Mouse (Mus musculus): ENCODE measurements around the gene Unc5b. TPM values are rescaled to one million over a fixed set of nuclear protein-coding genes. Genes with fewer than 3 reads are reported as not detected.

Gene Unc5b
- total RNA-seq, 2 experiments from 2014 or later: 2.0 to 3.5 TPM

DNA sequence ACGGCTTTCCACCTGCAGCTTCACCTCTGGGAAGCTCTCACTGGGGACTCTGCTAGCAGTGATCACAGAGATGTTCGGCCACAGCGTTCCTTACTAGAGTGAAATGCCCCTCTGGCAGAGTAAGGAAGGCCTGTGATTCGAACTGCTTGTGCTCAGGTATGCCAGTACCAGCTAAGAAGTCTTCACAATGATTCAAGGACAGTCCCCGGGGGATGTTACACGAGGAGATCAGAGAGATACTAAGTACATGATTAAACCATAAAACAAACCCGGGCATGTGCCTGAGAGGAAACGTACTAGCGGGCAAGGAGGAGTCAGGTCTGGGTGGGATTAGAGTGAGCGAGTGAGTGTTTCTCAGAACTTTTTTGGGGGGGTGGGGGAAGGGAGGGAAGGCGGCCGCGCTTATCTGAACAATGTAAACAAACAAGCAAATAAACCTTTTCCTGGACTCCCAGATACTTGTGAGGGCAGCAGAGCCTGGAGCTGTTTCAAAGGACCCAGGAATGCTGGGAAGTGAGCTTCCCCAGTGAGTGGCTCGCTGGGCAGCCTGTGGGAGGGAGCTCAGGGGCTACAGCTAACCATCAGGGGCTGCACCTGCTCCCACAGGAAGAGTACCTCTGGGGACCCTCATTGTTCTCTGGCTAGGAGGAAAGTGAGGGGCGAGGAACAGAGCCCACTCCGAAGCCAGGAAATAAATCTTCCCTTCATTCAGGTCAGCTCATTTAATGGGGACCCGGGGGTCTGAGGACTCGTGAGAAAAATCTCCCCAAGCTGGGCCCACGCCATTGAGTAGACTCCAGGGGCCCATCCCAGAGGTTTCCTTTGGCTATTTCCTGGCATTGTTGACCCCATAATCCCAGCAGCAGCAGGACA, 30.9 kb downstream of the Unc5b start:
- no peak for DNase-seq

DNA sequence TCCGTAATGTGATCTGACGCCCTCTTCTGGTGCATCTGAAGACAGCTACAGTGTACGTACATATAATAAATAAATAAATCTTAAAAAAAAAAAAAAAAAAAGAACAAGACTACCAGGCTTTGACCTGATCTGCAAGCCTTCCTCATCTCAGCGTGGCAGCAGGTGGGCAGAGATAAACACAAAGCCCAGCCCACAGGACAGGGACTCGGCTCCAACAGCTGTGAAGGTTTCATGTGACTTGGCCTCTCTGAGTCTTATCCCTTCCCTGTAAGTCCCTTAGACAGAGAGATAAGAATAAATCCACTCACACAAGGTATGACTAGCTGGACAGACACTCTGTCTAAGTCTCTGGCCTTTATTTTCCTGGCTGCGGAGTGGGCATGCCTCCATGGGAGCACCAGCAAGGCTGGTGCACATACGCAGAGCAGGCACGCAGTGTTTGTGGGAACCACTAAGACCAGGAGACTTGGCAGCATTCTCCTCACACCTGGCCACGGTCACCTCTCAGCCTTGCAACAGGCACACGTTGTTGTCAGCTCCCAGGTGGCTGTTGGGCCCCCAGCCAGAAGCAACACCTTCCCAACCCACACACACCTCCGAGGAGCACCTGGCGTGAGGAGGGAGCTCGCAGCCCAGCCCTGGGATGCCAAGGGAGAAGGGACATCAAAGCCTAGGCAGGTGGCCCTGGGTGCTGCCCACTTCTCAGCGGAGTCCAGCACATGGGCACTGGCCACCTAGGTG, 33.5 kb downstream of the Unc5b start:
- no peak for DNase-seq

DNA sequence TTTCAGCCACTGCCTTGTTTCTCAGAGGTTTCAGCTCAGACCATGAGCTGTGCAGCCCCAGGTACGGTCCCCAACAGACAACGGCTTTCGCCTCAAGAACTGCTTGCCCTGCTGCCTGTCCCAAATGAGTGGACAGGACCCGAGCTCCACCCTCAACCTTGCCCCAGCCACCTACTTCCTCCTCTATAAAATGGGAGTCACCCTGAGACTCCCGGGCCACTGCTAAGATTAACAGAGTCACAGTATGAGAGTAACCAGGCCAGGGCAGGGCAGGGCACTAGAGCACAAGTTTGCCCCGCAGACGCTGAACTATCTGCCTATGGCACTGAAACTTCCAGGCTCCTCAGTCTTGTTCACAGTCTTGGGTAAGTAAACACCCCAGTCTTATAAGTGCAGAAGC, 34.9 kb downstream of the Unc5b start:
- DNase-seq: no peak

DNA sequence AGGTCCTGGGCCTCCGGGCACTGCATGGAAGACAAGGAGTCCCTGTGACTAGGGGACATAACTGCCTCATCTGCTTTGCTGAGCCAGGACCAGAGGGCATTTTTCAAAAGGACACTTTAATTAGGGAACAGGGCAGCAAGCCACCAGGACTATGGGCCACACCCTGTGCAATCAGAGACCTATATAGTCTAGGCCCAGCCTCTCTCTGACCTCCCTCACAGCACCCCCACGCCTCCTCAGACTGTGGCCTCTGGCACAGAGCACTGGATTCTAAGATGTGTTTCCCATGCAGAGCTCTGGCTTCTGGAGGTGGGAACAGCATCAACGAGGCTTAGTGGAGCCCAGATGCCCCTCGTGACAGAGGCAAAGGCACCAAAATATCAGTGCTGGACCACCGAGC, 35.4 kb downstream of the Unc5b start:
- DNase-seq: no peak

DNA sequence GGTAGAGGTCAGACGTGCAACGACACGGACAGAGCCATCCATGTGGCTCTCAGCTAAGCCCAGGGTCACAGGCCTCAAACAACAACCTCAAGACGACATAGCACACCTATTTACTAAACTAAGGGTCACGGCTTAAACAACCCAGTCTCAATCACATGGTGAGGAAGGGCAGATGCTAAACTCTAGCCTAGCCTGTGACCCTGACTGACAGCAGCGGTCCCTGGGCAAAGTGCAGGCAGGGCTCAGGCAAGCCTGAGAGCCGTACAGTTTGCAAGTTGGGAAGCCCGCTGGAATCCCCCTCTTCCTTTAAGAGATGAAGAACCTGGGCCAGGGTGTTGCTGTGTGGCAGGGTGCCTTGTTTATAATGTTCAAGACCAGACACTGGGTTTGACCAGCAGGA, 36.6 kb downstream of the Unc5b start:
- DNase-seq: no peak

DNA sequence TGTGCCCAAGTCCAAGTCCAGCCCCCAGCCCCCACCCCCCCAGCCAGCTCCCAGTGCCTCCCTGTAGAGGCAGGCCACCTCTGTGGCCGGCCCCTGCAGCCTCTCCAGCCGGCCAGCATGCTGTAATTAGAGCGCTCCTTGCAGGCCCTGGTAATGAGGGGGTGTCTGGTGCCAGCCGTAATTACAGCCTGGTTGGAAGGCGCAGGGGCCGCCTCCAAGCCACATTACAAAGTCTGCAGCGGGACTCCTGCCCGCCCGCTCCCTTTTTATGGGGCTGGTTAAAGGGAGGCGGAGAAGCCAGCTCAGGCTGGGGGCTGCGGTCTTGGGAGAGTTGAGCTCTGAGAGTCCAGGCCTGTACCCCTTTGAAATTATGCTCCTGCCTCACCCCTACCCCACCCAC, 37.0 kb downstream of the Unc5b start:
- no peak for DNase-seq

DNA sequence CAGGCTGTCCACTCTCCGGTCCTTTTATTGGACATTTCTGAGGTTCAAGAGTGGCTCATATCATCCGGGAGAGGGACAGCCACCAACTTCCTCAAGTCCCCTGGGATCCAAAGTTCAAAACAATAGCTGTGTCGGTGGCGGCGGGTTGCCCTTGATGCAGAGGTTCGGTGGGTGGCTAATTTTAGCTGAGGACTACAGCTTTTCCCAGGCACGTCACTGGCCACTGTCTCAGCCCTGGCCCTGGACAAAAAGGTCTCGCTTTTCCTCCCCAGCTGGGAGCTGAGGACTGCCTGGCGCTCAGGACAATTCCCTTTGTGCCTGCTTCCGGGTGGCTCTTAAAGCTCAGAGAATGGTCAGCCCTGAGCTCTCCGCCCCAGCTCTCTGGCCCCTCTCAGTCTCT, 38.5 kb downstream of the Unc5b start:
- peak; percentile 31 for DNase-seq

DNA sequence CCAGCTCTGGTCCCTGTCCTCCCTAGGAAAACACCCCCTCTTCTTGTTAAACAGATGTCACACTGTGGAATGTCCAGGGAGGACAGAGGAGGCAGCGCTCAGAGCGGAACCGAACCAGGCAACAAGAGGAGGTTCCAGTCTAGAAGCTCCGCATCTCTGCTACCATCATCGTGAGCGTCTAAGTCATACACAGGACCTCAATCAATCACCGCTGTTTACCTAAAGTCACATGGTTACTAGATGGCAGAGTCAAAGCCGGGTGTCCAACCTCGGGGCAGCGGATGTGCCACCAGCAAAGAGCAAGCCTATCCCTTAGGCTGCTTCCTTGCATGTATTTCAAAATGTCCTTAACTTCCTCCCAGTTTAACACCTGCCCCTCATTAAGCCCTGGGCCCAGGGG, 39.0 kb downstream of the Unc5b start:
- no peak for DNase-seq

DNA sequence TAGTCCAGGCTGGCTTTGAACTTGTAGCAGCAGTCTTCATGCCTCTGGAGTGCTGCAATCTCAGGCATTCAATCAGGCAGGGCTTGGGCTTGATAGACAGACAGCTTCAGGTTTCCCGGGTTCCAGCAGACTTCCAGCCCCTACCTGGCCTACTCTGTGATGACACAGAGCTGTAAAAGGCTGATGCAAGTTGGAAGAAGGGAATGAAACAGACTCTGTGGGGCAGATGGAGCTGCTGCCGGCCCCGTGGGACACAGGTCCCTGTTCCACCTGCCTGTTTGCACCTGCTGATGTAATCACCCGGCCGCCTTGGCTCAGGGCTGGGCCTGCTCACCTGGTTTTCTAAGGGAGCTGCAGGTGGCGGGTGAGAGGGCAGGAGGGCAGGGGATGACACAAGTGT, 40.5 kb downstream of the Unc5b start:
- DNase-seq: no peak

DNA sequence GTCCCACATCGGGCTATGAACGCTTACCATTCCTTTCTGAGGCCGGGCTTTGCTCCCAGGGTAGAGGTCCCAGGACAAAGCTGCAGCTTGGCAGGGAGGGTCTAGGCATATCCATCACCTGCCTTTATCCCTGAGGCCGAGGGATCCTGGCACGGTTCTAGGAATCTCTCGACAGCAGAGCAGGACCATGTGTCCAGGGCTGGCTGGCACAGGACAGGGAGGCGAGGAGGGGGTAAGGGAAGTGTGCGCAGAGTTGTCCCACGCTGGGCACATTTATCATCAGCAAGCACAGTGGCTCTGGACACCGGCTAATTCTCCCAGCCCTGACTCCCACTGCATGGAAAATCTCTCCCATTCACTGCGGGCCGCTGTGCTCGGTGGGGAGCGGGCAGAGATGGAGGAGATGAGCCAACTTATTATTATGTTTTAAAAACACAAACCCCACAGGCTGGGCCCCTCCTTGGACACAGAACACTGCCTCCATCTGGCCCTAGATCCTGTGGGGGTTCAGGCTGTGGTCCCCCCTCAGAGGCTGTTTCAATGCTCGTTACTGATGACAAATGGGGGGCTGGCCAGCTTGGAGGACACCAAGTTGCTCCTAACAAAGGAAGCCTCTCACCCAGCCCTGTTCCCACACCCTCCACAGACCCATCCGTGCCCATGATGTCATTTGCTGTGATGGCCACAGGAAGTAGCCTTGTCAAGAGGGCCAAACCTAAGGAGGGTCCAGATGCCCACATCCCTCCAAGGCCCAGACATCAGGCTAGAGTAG, 43.9 kb downstream of the Unc5b start:
- DNase-seq: no peak

DNA sequence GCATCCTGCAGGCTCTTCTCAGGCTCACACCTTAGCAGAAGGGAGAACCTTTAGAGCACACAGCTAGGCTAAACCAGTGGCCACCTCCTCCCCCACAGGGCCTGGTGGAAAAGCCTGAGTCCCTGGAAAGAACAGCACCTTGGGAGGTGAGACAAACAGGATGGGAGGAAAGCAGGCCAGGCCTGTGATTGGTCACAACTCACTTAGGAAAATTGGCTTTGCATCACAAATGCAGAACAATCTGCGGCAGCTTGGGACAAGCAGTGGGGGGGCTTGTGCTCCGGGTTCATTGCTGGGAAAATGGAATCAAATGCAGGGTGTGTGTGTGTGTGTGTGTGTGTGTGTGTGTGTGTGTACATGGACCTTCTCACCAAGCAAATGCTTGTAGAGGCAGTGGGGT, 47.8 kb downstream of the Unc5b start:
- no peak for DNase-seq

DNA sequence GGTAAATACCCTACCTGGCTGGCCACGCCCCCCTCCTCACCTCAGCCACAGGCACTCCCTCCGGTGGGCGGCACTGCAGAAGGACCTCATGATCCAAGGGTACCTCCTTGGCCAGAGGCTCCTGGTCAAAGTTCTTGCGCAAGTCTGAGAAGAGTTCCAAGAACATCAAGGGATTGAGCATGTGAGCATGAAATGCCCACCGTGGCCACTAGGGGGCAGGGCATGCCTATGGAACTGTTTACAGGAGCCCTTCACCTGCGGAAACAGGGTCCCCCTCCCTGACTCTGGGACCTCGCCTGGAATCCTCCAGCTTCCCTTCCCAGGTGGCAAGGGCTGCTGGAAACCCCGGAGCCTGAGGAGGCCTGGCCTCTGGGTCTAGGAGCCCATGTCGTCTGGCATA, 51.8 kb downstream of the Unc5b start:
- DNase-seq: peak; percentile 51

DNA sequence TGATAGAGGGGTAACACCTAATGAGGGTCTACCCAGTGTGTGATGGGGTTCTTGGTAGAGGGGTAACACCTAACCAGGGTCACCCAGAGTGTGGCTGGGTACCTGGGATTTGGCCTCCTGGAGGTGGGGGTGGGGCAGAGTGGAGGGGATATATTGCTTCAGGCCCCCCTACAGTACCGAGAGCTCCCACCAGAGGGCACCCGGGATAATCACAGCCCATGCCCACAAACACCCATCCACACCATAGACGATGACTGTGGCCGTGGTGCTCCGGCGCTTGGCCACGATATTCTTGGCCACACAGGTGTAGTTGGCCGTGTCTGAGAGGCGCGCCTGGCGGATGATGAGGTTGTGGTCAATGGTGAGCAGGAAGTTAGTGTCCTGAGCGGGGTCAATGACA, 52.8 kb downstream of the Unc5b start:
- DNase-seq: no peak

DNA sequence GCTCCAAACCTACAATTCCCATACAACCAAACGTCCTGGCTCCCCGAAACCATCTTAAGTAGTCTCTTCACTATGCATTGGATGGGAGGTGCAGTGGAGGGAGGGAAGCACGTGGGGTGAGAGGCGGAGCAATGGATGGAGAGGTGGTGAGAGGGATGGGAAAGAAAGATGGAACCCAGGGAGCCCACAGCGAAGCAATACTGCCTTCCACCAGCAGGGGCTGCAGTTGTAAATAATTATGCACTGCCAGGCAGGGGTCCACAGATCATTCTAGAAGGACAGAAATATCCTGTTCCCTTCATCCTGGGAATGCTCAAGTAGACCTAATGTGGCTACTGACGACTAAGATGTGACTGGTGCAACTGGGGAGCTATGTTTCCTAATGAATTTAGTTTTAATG, 55.9 kb downstream of the Unc5b start:
- DNase-seq: no peak

DNA sequence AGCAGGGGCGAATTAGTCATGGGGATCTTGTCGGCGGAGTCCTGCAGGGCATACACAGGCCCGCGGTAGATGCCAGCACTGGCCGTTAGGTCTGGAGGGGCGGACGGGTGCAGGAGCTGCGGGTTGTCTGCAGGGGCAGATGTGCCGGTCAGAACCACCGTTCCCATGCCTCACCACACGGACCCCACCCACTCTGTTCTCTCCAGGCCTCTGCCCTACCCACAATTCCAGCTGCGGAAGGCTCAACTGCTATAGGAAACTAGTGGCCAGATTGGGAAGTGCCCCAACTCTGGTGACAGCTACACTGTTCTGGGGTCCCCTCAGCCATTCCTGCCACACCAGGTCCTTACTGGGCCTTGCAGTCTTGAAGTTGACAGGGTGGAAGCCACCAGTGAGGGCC, 56.8 kb downstream of the Unc5b start:
- DNase-seq: no peak

DNA sequence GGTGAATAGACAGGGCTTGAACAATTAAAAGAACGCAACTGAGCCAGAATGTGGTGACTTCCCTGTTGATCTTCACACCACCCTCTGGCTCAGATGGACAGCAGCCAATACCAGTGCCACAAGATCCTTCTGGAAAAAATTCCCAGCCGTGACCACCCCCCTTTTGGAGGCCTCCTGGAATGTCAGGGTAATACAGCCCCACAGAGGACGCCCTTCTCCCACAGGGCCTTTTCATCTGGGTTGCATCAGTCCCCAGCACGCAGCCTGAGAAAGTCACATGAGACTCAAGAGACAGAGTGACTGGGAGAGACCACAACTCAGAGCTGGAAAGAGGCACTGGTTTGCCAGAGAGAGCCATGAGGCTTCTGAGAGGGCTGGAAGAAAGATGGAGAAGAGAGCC, 60.5 kb downstream of the Unc5b start:
- DNase-seq: no peak

DNA sequence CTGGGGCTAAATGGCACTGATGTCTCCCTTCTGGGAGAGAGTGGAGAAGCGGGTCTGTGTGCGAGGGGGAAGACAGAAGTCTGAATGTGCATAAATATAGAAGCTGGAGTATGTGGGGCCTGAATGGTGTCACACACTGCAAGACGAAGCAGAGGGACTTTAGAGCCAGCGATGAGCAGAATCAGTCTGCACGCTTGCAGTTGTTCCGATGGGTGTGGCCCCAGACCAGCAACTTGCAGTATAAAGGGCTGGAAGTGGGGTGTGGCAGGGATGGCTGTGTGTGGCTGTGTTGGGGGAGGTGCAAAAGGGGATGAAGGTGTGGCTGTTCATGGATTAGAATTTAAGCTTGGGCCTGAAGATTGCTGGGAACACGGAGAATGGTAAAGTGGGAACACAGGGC, 62.8 kb downstream of the Unc5b start:
- no peak for DNase-seq

DNA sequence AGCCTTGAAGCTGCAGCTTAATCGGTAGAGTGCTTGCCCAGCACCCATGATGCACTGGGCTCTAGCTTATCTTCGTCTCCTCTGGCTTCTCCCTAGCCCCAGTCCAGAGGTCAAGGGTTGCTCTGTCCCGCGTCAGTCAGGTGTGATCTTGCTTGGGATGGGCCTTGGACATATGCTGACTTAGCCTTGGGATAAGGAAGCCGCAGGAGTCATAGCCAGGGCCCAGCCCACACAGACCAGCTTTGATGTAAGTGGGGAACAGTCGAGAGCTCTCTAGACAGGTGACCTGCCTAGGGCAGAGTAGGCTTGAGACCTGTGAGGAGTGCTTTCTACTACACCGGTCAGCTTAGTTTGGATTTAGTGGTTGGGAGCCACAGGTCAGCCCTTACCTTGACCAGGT, 64.0 kb downstream of the Unc5b start:
- DNase-seq: no peak

DNA sequence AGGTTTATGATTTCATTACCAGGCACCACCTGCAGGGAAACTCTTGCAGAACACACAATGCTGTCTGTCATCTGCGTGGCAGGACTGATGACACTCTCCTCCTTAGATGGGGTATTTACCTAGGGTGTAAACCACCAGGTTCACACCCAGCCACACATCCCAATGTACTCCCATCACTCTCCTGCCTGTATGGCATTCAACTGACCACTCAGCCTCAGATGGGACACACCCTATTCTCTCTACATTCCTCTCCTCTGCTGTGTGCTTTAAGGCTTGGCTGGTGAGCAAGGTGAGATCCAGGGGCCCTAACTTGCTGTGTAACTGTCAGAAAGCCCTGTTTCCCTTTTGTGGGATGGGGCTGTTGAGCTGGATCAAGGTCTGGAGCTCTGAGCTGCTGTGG, 69.3 kb downstream of the Unc5b start:
- no peak for DNase-seq

DNA sequence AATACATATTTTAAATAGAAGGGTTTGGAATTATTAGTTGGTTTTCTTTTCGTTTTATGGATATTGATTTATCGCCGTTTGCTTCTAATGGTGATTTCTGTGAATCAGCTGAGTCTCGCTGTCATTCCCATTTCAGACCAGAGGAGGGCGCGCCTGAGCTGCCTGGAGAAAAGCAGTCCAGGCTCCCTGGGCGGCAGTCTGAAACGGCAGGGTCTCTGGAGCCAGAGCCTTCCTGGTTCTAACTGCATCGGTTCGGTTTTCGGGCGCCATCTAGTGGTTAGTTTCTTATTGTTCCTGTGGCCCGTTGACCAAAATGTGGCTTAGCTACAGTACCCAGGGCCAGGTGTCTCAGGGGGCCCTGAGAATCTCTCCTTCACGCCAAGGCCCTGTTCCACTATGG, 71.0 kb downstream of the Unc5b start:
- peak; percentile 86 for DNase-seq

DNA sequence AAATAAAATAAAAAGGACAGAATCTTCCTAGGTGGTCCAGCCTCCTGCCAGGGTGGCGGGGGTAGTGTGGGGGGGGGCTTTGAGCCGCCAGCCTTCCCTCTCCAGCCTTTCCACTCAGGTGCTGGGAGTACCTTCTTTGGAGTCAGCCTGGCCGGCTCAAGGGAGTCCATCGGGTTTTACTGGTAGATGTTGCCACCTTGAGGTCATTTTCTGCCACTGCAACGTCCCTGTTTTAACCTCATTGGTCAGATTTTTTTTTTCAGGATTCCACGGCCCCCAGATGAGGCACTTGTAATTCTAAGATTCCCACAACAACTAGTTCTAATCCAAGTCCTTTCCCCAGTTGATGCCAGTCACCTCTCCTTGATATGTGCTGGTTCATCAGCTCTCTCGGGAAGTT, 74.4 kb downstream of the Unc5b start:
- no peak for DNase-seq

DNA sequence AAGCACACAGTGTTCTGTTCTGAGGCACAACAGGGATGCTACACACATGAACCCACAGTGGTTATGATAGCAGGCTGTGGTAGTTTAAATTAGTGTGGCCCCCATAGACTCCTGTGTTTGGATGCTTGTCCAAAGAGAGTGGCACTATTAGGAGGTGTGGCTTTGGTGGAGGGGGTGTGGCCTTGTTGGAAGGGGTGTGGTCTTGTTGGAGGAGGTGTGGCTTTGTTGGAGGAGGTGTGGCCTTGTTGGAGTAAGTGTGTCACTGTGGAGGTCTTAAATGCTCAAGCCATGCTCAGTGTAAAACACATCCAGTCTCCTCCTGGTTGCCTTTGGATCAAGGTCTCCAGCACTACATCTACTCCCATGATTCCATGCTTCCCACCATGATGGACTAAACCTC, 75.2 kb downstream of the Unc5b start:
- no peak for DNase-seq

DNA sequence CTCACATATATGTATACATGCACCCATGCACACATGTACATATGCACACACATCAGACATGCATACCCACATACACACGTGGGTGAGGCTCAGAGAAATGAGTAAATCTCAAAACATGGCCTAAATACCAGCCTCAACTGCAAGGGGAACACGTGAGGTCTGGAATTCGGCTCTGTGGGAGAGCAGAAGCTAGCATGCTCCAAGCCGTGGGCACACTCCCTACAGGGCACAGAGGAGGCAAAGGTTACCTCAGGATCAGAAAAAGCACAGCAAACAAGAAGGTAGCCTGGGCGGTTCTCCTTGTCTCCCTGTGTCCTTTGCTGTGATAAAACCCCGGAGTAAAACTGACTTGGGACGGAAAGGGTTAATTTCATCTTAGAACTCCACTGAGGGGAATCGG, 77.4 kb downstream of the Unc5b start:
- no peak for DNase-seq
